Mouse (Mus musculus): ENCODE results near the gene Fabp3.

DNA sequence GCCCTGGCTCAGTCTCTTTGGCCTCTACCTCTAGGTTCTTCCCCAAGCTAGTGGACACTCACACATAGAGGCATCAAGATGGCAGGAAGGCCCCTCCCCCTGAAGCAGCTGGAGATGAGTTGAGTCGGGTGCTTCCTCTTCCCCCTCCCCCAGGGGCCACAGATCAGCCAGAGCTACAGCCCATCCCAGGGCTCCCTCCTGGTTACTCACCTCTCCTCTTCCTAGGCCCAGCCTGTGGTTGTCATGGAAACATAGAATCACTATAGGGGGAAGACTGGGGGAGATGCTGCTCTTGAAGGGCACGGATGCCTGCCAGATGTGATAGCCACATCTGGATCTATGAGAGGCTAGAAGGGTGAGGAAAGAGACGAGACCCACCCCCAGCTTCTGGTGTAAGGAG, 3.6 kb upstream of the Fabp3 start:
- TF ChIP-seq GATA1 (IDR thresholded peaks at IDR 0.05; ENCODE audit: low read length) (no peak), TAL1 (IDR thresholded peaks at IDR 0.05; ENCODE audit: low read length) (no peak)
